Mouse (Mus musculus): ENCODE results near the gene Dscam.

DNA sequence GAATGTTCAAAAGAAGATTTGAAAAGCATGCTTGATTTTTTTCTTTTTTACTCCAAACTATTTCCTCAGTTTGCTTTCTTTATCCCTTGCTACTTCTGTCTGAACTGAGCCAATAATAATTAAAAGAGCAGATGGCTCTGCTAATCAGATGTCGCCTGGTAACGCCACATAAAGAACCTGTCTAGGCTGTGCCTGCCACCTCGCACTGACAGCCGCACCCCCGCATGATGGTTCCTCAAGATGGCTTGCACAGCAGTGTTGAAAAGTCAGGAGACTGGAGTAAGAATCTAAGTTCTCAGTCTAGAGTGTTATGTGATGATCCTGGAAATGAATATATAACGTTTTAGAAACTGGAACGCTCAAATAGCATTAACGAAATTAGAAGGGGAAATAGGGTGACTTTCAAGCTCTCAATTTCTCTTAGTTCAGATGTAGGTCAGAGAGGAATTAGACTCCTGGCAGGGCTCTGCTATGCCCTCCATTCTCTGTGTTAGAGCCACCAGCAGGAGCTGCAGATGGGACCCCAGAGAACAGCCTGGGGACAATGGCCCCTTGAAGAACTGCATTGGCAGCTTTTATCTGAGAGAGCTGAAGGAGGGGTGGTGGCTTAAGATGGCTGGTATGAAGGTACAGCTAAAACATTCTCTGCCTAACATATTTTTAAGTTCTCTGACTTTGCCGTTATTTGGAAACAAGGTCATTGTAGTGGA is 326.7 kb downstream of the Dscam start:
- TF ChIP-seq CTCF (IDR thresholded peaks at IDR 0.05; ENCODE audit: borderline replicate concordance, extremely low read depth, insufficient read depth, insufficient read length) (no peak), POLR2A (IDR thresholded peaks at IDR 0.05; ENCODE audit: borderline replicate concordance, extremely low read depth, insufficient read depth, insufficient read length, poor library complexity, severe bottlenecking) (no peak)
